In the genomic region with DNA sequence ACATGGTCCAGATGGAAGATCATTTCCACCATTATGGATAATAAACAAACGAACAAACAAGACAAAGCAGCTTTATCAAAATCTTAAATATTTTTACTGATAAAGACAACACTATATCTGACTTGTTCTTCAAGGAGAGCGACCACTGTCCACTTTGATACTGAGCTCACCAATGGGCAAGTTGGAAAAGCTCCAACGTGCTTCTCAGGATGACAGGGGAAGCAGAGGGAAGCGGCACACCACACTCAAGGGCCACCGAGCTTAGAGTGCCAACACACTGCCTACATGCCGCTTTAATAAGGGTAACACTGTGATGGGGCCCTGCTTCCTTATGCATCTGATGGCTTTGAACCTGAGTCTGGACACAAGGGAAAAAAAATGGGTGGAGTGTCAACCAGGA, we compare ENCODE assay signal across 35 mouse cellular contexts.
"Had no signal": no experiment of that assay in that cellular context is flagged by ENCODE, and none has a peak within 500 bp of the region (broad histone marks: within the 10 kb centered on the region; RNA-seq: fewer than 3 reads in every experiment).

No protein-coding gene starts in this region.

- H3K27ac ChIP-seq: heart, embryonic 13.5 days; heart, embryonic 15.5 days; hindbrain, embryonic 12.5 days; hindbrain, embryonic 13.5 days; hindbrain, embryonic 14.5 days; hindbrain, embryonic 15.5 days; hindbrain, postnatal 0 days; intestine, embryonic 15.5 days; kidney, embryonic 15.5 days; kidney, postnatal 0 days; layer of hippocampus, adult 2 months; left cerebral cortex, adult 2 months had no signal

- H3K4me3 ChIP-seq: heart, embryonic 12.5 days; heart, embryonic 13.5 days; heart, embryonic 15.5 days; hindbrain, embryonic 10.5 days; hindbrain, embryonic 12.5 days; hindbrain, embryonic 13.5 days; hindbrain, embryonic 15.5 days; intestine, embryonic 15.5 days; kidney, embryonic 15.5 days; layer of hippocampus, adult 2 months; left cerebral cortex, adult 2 months had no signal

- H3K36me3 ChIP-seq: heart, embryonic 12.5 days; heart, embryonic 13.5 days; heart, embryonic 15.5 days; hindbrain, embryonic 12.5 days; hindbrain, embryonic 13.5 days; hindbrain, embryonic 15.5 days; intestine, embryonic 15.5 days; kidney, embryonic 15.5 days had no signal

- ATAC-seq: hindbrain, embryonic 16.5 days; hindbrain, postnatal 0 days; inflammation-experienced regulatory T-cells, adult 6 months; intestine, embryonic 15.5 days; intestine, embryonic 16.5 days; intestine, postnatal 0 days had no signal

- H3K9ac ChIP-seq: heart, embryonic 12.5 days; heart, embryonic 13.5 days; heart, embryonic 15.5 days; hindbrain, embryonic 12.5 days; hindbrain, embryonic 13.5 days; hindbrain, embryonic 14.5 days; hindbrain, embryonic 15.5 days; intestine, embryonic 15.5 days; kidney, embryonic 15.5 days had no signal

- H3K4me2 ChIP-seq: heart, embryonic 11.5 days; heart, embryonic 12.5 days; heart, embryonic 13.5 days; heart, embryonic 15.5 days; hindbrain, embryonic 12.5 days; hindbrain, embryonic 13.5 days; hindbrain, embryonic 14.5 days; hindbrain, embryonic 15.5 days; intestine, embryonic 15.5 days; kidney, embryonic 15.5 days had no signal

- DNase-seq: heart, postnatal 10 days; heart, postnatal 14 days; heart, postnatal 36 days; heart, postnatal 4 days; kidney, adult 11 months; kidney, adult 18-20 months; kidney, adult 2 months; kidney, adult 8-10 months; kidney, adult 9 months; kidney, postnatal 10 days; kidney, postnatal 14 days; kidney, postnatal 25 days; kidney, postnatal 36 days; kidney, postnatal 4 days; layer of hippocampus, adult 9-11 months; layer of hippocampus, postnatal 36 days had no signal

- H3K27me3 ChIP-seq: heart, embryonic 12.5 days; heart, embryonic 13.5 days; heart, embryonic 15.5 days; hindbrain, embryonic 12.5 days; hindbrain, embryonic 13.5 days; hindbrain, embryonic 15.5 days; intestine, embryonic 15.5 days; kidney, embryonic 15.5 days had no signal

- H3K9me3 ChIP-seq: heart, embryonic 12.5 days; heart, embryonic 13.5 days; heart, embryonic 15.5 days; hindbrain, embryonic 10.5 days; hindbrain, embryonic 12.5 days; hindbrain, embryonic 13.5 days; hindbrain, embryonic 15.5 days; intestine, embryonic 15.5 days; kidney, embryonic 15.5 days had no signal
